Mouse (Mus musculus) bone marrow, adult 2 months (tissue): ENCODE measurements around the gene Zfp600. TPM values are rescaled to one million over a fixed set of nuclear protein-coding genes. Genes with fewer than 3 reads are reported as not detected.
"Not testable (repeated sequence)": the region's sequence is repeated elsewhere in the genome, so short reads cannot be mapped to it uniquely, and the experiment has no call there.

Experiments
- H3K27ac ChIP-seq: fragments of 200-500 bp; 2 replicates; pipeline ENCODE4 v1.5.1; 2012; ENCODE audit warnings: low read depth, mild to moderate bottlenecking, control low read depth, inconsistent platforms, low read length; ENCODE audit not compliant: control insufficient read depth, poor library complexity, insufficient read depth
- H3K4me1 ChIP-seq: fragments of 200-500 bp; 2 replicates; pipeline ENCODE4 v1.6.1; 2011; ENCODE audit warnings: low read length; ENCODE audit not compliant: control insufficient read depth, insufficient read depth
- H3K4me3 ChIP-seq: fragments of 200-500 bp; replicated peaks from 2 replicates; pipeline ENCODE3; 2011; ENCODE audit warnings: mild to moderate bottlenecking, low read depth, low read length, control low read depth; ENCODE audit not compliant: control insufficient read depth
- WGBS: fragments of 180-500 bp; shearing (Covaris S2); methylation state at CpG from one replicate; pipeline ENCODE4 v1.1.7; 2018; 5-methylcytosine and 5-hydroxymethylcytosine counted together
- polyA plus RNA-seq: library from polyadenylated mRNA; stranded (reverse); fragments of >200 nt; gene quantifications from 2 replicates; pipeline ENCODE4 v1.2.4, GENCODE M21; 2011; ENCODE audit warnings: low replicate concordance; ENCODE audit not compliant: missing spikeins, insufficient read depth, insufficient read length

Gene Zfp600
- 5.1 TPM in 1 of 2 replicates, not detected in the other for polyA plus RNA-seq

GRCm38 (mm10) chr4:146156524-146156923 is at the start of gene Zfp600:
Gene Zfp600 (plus strand): TSS chr4:146156824.
- H3K27ac ChIP-seq, H3K4me3 ChIP-seq, H3K4me1 ChIP-seq: not testable (repeated sequence)
- WGBS: no CpG with 5 or more reads among the region's 6 CpGs

GRCm38 (mm10) chr4:146162893-146163292 is 6.3 kb downstream of the Zfp600 start:
- not testable (repeated sequence) for H3K4me1 ChIP-seq, H3K4me3 ChIP-seq, H3K27ac ChIP-seq
- 71% methylated on average over 4 of the region's 4 CpGs for WGBS

- H3K27ac ChIP-seq, H3K4me1 ChIP-seq, H3K4me3 ChIP-seq: not testable (repeated sequence)
- WGBS: 66% methylated on average over 3 of the region's 3 CpGs
Measured at GRCm38 (mm10) chr4:146167202-146167832, 10.7 kb downstream of the Zfp600 start.

GRCm38 (mm10) chr4:146167879-146168532 is 11.4 kb downstream of the Zfp600 start:
- not testable (repeated sequence) for H3K4me3 ChIP-seq, H3K27ac ChIP-seq, H3K4me1 ChIP-seq
- WGBS: 74% methylated on average over 10 of the region's 10 CpGs

GRCm38 (mm10) chr4:146168730-146169215 is 12.1 kb downstream of the Zfp600 start:
- no CpG with 5 or more reads among the region's 2 CpGs for WGBS
- not testable (repeated sequence) for H3K4me3 ChIP-seq, H3K4me1 ChIP-seq, H3K27ac ChIP-seq

GRCm38 (mm10) chr4:146173378-146174226 is 17.0 kb downstream of the Zfp600 start:
- not testable (repeated sequence) for H3K27ac ChIP-seq, H3K4me3 ChIP-seq, H3K4me1 ChIP-seq
- WGBS: 54% methylated on average over 4 of the region's 4 CpGs

- WGBS: 84% methylated on average over 2 of the region's 2 CpGs
- H3K4me1 ChIP-seq, H3K27ac ChIP-seq, H3K4me3 ChIP-seq: not testable (repeated sequence)
Measured at GRCm38 (mm10) chr4:146204357-146204756, 47.7 kb downstream of the Zfp600 start.

- 18% methylated on average over 33 of the region's 113 CpGs for WGBS
Measured at GRCm38 (mm10) chr4:146239252-146240244, 82.9 kb downstream of the Zfp600 start.

GRCm38 (mm10) chr4:146242119-146242518 is 85.5 kb downstream of the Zfp600 start:
- H3K27ac ChIP-seq, H3K4me1 ChIP-seq: not testable (repeated sequence)
- 62% methylated on average over 5 of the region's 5 CpGs for WGBS

More at GRCm38 (mm10) chr4:146239252-146240244, 82.9 kb downstream of the Zfp600 start:
- not testable (repeated sequence) for H3K27ac ChIP-seq, H3K4me3 ChIP-seq, H3K4me1 ChIP-seq

More at GRCm38 (mm10) chr4:146242119-146242518, 85.5 kb downstream of the Zfp600 start:
- not testable (repeated sequence) for H3K4me3 ChIP-seq

Other genes starting within 250 kb of the Zfp600 start
- not detected in 2 replicates for gene Zfp987, start 59.5 kb upstream of the Zfp600 start, polyA plus RNA-seq